Mouse (Mus musculus) testis, adult 2 months (tissue): ENCODE measurements at regions not wholly inside any gene's neighbourhood (a gene's known extent, or its start where the extent isn't known, plus 50 kb on each side); places are given as distances from the start of the nearest gene placed in this dataset.

Experiments used
- CTCF ChIP-seq: fragments of 200-500 bp; IDR thresholded peaks from 2 replicates; pipeline ENCODE4 v1.5.1; 2012; ENCODE audit warnings: low read depth, mild to moderate bottlenecking, inconsistent platforms, low read length, moderate library complexity; ENCODE audit not compliant: control insufficient read depth, insufficient read depth, insufficient replicate concordance
- POLR2A ChIP-seq: fragments of 200-500 bp; IDR thresholded peaks from 2 replicates; pipeline ENCODE4 v1.6.1; 2012; ENCODE audit warnings: low read depth, mild to moderate bottlenecking, inconsistent platforms, low read length, moderate library complexity; ENCODE audit not compliant: control insufficient read depth

- TF ChIP-seq CTCF, result no peak
- TF ChIP-seq POLR2A, result no peak
Measured at GRCm38 (mm10) chr5:53394560-53394959, 71.4 kb upstream of the Rbpj start.
